Mouse (Mus musculus) bone marrow macrophage, adult 2 months (primary cell): ENCODE measurements at regions not wholly inside any gene's neighbourhood (a gene's known extent, or its start where the extent isn't known, plus 50 kb on each side); places are given as distances from the start of the nearest gene placed in this dataset.

Source experiments
- CTCF ChIP-seq: IDR thresholded peaks from 2 replicates; pipeline ENCODE4 v1.5.1; 2012; ENCODE audit warnings: low read depth, mild to moderate bottlenecking, low read length, moderate library complexity
- POLR2A ChIP-seq: IDR thresholded peaks from 2 replicates; pipeline ENCODE4 v1.6.1; 2012; ENCODE audit warnings: mild to moderate bottlenecking, low read depth, low read length, borderline replicate concordance

- TF ChIP-seq POLR2A: no peak
- no peak for TF ChIP-seq CTCF
These were observed 167.6 kb downstream of the Fam173b start for GRCm38 (mm10) chr15:31768959-31769844.
